Mouse (Mus musculus): ENCODE measurements at regions not wholly inside any gene's neighbourhood (a gene's known extent, or its start where the extent isn't known, plus 50 kb on each side); places are given as distances from the start of the nearest gene placed in this dataset.

DNA sequence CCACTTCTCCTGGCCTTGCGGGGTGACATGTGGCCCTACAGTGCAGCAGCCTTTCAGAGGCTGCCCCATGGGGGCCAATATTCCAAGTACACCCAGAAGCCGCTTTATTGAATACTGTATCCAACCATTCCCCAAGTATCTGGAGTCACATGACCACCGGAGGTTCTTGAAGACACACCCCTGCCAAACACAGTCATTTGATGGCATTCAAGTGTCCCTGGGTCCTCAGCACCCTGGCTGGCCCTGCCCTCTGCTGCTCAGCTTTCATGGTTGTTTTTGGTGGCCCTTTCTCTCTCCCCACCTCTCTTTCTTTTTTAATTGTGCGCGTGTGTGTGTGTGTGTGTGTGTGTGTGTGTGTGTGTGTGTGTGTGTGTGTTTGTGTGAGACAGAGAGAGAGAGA lies 97.3 kb upstream of the Tmem189 start:
- WGBS, result 95% methylated on average over 4 of the region's 5 CpGs
- H3K9ac ChIP-seq, result no peak overlapping the region
- no peak overlapping the region for H3K4me2 ChIP-seq
- H3K9me3 ChIP-seq, result no peaks in the 10 kb centered on the region
- no peak overlapping the region for H3K4me3 ChIP-seq
- no peak for ATAC-seq (replicated peaks)
- H3K4me1 ChIP-seq, result peaks cover 6% of the 10 kb centered on the region; the same call in 1 of the 2 replicates
- no peak overlapping the region for H3K27ac ChIP-seq
- no peaks in the 10 kb centered on the region for H3K27me3 ChIP-seq (replicated peaks)
- H3K36me3 ChIP-seq (replicated peaks), result no peaks in the 10 kb centered on the region

DNA sequence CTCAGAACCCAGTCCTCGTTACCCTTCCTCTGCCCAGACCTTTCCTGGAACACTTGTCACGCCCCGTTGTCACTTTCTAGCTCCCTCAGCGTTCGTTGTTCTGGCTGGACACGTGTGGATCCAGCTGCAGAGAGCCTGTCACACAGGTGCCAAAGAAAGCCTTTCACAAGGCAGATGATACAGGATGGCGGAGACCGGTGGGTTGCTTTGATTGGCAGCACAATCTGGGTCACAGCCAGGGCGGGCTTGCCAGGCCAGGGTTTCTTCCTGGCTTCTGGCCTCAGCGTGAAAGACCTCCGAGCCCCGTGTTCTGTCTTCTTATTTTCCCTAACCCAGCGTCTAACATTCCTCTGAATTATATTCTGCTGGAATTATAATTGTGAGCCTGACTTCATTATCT lies 94.7 kb upstream of the Tmem189 start:
- H3K36me3 ChIP-seq (replicated peaks), result no peaks in the 10 kb centered on the region
- H3K4me3 ChIP-seq, result no peak overlapping the region
- no peak overlapping the region for H3K9ac ChIP-seq
- ATAC-seq (replicated peaks), result no peak
- H3K4me2 ChIP-seq, result no peak overlapping the region
- H3K27ac ChIP-seq, result no peak overlapping the region
- WGBS, result 86% methylated on average over 13 of the region's 13 CpGs
- peaks cover 6% of the 10 kb centered on the region; the same call in 1 of the 2 replicates for H3K4me1 ChIP-seq
- no peaks in the 10 kb centered on the region for H3K9me3 ChIP-seq
- H3K27me3 ChIP-seq (replicated peaks), result no peaks in the 10 kb centered on the region

DNA sequence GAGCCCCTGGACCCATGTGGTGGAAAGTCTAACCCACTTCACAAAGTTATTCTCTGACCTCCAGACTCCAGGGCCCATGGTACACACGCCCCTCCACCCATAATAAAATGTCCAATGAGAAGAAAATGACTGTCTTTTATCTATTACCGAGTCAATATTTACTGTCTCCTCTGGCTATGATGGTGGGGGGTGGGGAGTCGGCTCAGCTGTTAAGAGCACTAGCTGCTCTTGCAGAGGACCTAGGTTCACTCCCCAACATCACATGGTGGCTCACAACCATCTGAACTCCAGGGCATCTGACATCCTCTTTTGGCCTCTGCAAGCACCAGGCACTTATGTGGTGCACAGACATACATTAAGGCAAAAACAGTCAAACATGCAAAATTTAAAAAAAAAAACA lies 93.8 kb upstream of the Tmem189 start:
- Histone ChIP-seq H3K4me3 (no peak overlapping the region), H3K36me3 (replicated peaks) (no peaks in the 10 kb centered on the region), H3K4me1 (peaks cover 8% of the 10 kb centered on the region), H3K9me3 (no peaks in the 10 kb centered on the region), H3K4me2 (no peak overlapping the region), H3K9ac (no peak overlapping the region), H3K27ac (no peak overlapping the region), H3K27me3 (replicated peaks) (no peaks in the 10 kb centered on the region)
- no peak for ATAC-seq (replicated peaks)
- WGBS, result 75% methylated on average over 3 of the region's 3 CpGs

DNA sequence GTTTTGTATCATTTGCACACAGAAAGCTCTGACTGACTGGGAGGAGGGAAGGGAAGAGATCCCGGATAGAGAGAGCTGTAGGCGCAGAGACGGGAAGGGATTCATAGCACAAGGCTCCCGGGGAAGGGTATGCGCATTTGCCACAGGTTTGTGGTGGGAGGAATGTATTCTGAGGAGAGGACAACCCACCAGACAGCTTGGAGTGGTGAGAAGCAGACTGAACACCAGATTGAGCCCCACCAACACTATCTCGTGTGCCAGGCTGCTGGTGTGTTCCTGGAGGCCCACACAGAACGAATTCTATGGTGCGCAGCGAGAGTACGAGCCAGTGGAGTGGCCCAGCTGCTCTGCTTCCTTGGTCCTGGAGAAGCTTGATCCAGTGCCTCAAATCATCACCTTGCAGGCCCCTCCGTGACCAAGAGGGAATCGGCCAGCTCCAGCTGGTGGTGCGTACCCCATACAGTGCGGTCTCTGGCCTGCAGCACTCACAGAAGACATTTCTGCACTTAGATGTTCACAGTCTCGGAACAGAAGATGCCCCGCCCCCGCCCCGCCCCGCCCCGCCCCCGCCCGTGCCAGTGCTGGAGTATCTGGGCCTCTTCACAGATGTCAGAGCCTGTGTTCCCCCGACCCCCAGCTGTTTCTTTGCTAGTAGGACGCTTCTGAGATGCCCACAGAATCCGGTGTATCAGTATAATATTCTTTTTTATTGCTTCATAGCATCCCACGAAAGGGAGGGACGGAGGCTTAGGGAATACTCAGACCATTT lies 92.8 kb upstream of the Tmem189 start:
- H3K4me1 ChIP-seq, result peaks cover 18% of the 10 kb centered on the region
- no peak overlapping the region for H3K9ac ChIP-seq
- no peak overlapping the region for H3K4me2 ChIP-seq
- no peaks in the 10 kb centered on the region for H3K36me3 ChIP-seq (replicated peaks)
- H3K27ac ChIP-seq, result no peak overlapping the region
- 33% methylated on average over 27 of the region's 27 CpGs for WGBS
- no peaks in the 10 kb centered on the region for H3K9me3 ChIP-seq
- H3K27me3 ChIP-seq (replicated peaks), result no peaks in the 10 kb centered on the region
- no peak for ATAC-seq (replicated peaks)
- no peak overlapping the region for H3K4me3 ChIP-seq

DNA sequence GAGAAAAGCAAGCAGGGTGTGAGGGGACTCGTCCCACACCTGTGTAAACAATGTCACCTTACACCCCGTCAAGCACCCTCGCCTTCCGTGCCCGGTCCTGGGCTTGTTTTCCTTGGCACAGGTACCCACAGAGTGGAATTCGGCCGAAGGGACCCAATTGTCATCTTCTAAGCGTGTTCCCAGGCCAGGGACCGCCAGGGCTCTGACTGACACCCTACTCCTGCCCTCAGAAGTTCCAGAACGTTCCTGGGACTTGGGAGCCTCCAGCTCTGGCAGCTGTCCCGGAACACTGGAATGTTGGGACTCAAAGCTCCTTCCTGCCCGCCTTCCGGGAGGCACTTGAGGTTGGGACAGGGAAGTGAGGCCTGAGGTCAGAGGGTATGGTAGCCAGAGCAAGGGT lies 91.9 kb upstream of the Tmem189 start:
- ATAC-seq (replicated peaks), result no peak
- no peaks in the 10 kb centered on the region for H3K9me3 ChIP-seq
- H3K4me1 ChIP-seq, result peaks cover 23% of the 10 kb centered on the region
- no peaks in the 10 kb centered on the region for H3K36me3 ChIP-seq (replicated peaks)
- WGBS, result 84% methylated on average over 13 of the region's 13 CpGs
- H3K9ac ChIP-seq, result no peak overlapping the region
- no peaks in the 10 kb centered on the region for H3K27me3 ChIP-seq (replicated peaks)
- no peak overlapping the region for H3K4me2 ChIP-seq
- H3K4me3 ChIP-seq, result no peak overlapping the region
- no peak overlapping the region for H3K27ac ChIP-seq

DNA sequence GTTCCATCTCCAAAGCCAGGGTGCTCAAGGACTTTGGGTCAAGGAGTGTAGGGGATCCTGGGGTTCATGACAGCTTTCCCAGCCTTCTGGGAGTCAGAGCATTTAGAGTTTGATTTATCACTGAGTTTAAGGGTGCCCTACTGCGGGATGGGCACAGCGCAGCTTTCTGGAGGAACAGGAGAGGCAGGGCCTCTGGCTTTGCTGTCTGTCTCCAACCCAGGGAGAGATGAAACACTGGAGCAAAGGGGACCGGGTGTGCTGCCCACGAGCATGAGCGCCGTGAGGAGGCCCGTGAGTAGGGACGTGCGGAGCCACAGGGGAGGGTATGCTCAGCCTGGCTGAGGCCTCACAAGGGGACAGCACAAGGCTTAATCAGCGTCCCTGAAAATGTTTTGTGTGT lies 89.1 kb upstream of the Tmem189 start:
- Histone ChIP-seq H3K27me3 (replicated peaks) (no peaks in the 10 kb centered on the region), H3K9ac (no peak overlapping the region), H3K9me3 (no peaks in the 10 kb centered on the region), H3K27ac (no peak overlapping the region), H3K4me3 (no peak overlapping the region), H3K4me1 (peaks cover 23% of the 10 kb centered on the region), H3K36me3 (replicated peaks) (no peaks in the 10 kb centered on the region), H3K4me2 (peak overlapping the region; percentile 77)
- WGBS, result 66% methylated on average over 10 of the region's 10 CpGs
- ATAC-seq (replicated peaks), result no peak

DNA sequence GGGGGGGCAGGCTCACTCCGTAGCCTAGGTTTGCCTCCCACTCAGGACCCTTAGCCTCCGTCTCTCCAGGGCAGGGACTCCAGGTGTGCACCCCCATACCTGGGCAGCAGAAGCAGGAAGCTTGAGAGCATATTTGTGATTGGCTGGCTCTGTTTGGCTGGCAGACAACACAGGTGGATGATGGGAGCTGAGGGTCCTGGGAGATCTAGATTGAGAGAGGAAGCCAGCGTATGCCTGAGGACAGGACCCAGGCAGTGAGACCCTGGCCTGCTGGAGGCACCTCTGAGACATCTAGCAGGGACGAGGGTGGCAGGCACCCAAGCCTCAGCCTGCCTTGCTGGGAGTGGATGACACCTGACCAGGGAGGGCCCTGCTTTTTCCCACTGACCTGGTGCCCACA lies 88.6 kb upstream of the Tmem189 start:
- Histone ChIP-seq H3K4me3 (peak overlapping the region; percentile 43; the same call in 1 of the 2 replicates), H3K27me3 (replicated peaks) (no peaks in the 10 kb centered on the region), H3K27ac (no peak overlapping the region), H3K9ac (peak overlapping the region; percentile 44; the same call in 1 of the 2 replicates), H3K4me1 (peaks cover 23% of the 10 kb centered on the region), H3K36me3 (replicated peaks) (no peaks in the 10 kb centered on the region), H3K9me3 (no peaks in the 10 kb centered on the region), H3K4me2 (peak overlapping the region; percentile 77)
- no peak for ATAC-seq (replicated peaks)
- WGBS, result 63% methylated on average over 4 of the region's 4 CpGs

DNA sequence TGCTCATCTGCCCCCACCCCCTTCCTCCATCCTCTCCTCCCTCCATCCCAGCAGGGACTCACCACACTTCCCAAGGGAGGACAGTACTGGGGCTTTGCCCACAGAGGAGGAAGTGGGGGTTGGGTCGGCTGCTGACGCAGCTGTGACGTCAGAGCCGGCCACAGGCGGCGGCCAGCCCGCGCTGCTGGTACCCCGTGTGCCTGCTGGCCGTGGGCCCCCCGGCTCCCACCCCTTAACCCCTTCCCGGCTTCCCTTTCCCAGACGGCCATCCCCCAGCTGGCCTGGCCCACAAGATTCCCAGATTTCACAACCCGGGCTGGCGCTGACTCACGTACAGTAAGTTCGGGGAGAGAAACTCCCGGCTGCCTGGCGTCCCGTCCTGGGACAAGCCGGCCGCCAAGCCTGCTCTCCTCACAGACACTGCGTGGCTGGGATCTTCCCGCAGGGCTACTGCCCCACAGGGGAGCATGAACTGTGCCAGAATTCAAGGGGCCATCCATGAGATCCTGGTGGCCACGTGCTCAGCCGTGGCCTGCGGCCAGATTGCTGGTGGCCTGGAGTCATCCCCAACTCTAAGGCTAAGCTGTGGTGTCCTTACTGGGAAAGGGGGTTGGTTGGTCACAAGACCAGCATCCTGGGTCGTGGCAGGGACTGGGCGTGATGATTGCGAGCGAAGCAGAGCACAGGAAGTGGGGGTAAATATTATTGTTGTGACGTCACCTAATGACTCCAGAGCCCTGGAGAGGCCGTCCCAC lies 87.9 kb upstream of the Tmem189 start:
- Histone ChIP-seq H3K27ac (peak overlapping the region; percentile 10; the same call in 1 of the 2 replicates), H3K4me1 (peaks cover 22% of the 10 kb centered on the region), H3K4me2 (peak overlapping the region; percentile 77), H3K9ac (peak overlapping the region; percentile 44), H3K36me3 (replicated peaks) (no peaks in the 10 kb centered on the region), H3K27me3 (replicated peaks) (no peaks in the 10 kb centered on the region), H3K4me3 (peak overlapping the region; percentile 43), H3K9me3 (no peaks in the 10 kb centered on the region)
- ATAC-seq (replicated peaks), result peak; percentile 55
- WGBS, result 4% methylated on average over 33 of the region's 33 CpGs

DNA sequence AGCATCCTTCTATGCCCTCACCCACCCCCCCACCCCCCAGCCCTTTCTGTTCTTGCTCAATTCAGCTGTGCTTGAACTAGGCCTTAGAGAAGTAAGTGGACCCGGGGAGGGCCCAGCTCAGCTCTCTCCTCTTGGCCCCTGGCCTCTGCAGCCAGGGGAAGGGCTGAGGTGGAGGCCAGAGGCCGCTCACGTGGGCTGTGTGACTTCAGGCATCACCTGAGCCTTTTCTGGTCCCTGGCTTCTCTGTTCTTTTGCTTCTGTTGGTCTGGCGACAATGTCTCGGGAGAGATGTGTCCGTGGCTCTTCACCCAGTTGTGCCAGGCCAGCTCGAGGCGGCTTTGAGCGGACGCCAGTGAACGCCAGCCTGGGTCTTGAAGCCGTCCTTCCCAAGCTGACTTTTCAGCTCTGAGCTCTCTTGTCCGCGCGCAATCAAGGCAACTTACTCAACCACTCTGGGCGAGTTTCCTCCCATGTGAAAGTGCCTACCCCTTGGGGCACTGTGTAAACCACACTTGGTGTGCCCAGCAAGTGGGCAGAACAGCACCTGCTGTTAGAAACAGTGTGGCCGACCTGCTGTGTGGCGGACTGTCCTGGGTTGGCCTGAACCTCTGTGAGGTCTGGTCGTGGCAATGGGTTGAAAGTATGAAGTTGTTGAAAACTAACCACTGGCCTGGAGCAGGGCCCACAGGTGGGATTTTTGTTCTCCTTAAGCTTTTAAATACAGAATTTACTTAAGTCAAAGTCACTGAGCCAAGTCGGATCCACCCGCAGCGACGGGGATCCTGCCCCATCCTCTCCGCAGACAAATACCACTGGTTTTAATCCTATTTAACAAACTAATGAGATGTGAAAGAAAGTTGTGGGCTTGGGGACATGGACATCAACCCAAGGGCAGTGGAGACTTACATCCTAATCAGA lies 86.9 kb upstream of the Tmem189 start:
- peak overlapping the region; percentile 77; the same call in 1 of the 2 replicates for H3K4me2 ChIP-seq
- ATAC-seq (replicated peaks), result no peak
- H3K27ac ChIP-seq, result no peak overlapping the region
- H3K36me3 ChIP-seq (replicated peaks), result no peaks in the 10 kb centered on the region
- no peaks in the 10 kb centered on the region for H3K9me3 ChIP-seq
- WGBS, result 56% methylated on average over 24 of the region's 24 CpGs
- no peak overlapping the region for H3K9ac ChIP-seq
- H3K27me3 ChIP-seq (replicated peaks), result no peaks in the 10 kb centered on the region
- H3K4me3 ChIP-seq, result no peak overlapping the region
- peaks cover 17% of the 10 kb centered on the region for H3K4me1 ChIP-seq

DNA sequence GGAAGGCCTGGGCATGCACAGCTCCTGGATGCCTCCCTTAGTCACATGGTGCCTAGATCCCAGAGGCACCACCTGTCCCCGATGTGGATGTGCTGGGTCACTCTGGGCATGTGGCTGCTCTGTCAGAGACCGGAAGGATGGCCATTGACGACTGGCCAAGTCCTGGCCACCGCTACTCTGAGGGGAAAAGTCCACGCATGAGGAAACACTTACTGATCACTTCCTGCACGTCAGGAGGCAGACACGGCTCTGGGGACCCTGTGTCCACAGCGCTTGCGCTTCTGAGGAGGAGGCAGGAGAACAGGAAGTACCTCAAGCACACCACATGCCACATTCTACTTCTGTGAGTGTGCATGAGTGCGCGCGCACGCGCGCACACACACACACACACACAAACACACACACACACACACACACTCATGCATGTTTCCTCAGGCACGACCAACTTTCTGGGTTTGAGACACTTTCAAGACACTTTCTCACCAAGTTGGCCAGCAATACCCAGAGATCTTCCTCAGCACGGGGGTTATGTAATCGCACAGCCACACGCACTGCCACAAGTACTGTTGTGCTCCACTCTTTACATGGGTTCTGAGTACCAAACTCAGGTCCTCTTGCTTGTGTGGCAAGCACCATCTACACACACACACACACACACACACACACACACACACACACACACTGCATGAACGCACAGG lies 85.7 kb upstream of the Tmem189 start:
- no peak overlapping the region for H3K9ac ChIP-seq
- H3K27ac ChIP-seq, result no peak overlapping the region
- no peaks in the 10 kb centered on the region for H3K27me3 ChIP-seq (replicated peaks)
- H3K9me3 ChIP-seq, result no peaks in the 10 kb centered on the region
- H3K4me3 ChIP-seq, result no peak overlapping the region
- no peaks in the 10 kb centered on the region for H3K36me3 ChIP-seq (replicated peaks)
- peaks cover 17% of the 10 kb centered on the region for H3K4me1 ChIP-seq
- 74% methylated on average over 20 of the region's 20 CpGs for WGBS
- ATAC-seq (replicated peaks), result no peak
- H3K4me2 ChIP-seq, result no peak overlapping the region

DNA sequence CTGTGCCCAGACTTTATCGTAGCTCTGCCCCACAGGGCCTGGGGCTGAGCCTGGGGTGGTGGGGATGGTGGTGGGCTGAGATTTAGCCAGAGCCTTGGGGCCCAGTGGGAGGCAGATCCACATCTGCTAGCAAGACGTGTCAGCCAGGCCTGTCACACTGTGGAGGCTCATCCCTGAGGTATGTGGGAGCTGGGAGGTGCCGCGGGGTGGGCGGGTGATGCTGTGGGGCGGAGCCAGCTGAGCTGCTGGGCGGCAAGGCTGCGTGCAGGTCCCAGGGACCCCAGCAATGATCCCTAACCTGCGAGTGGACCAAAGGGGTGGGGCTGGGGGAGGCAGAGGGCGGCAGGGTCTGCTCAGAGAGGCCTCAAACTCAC lies 85.2 kb upstream of the Tmem189 start:
- ATAC-seq (replicated peaks), result no peak
- no peaks in the 10 kb centered on the region for H3K36me3 ChIP-seq (replicated peaks)
- H3K9me3 ChIP-seq, result no peaks in the 10 kb centered on the region
- H3K4me1 ChIP-seq, result peaks cover 17% of the 10 kb centered on the region
- 27% methylated on average over 10 of the region's 10 CpGs for WGBS
- no peak overlapping the region for H3K4me3 ChIP-seq
- H3K27ac ChIP-seq, result no peak overlapping the region
- no peak overlapping the region for H3K4me2 ChIP-seq
- H3K9ac ChIP-seq, result no peak overlapping the region
- H3K27me3 ChIP-seq (replicated peaks), result no peaks in the 10 kb centered on the region

Data from midbrain, embryonic 15.5 days (tissue).